Mouse (Mus musculus): Measurements from ENCODE around the gene Supt5. TPM values are rescaled to one million over a fixed set of nuclear protein-coding genes. Genes with fewer than 3 reads are reported as not detected.

Supt5 gene
- total RNA-seq, 2 experiments from 2014 or later, result 52.8 to 54.3 TPM

Other genes starting within 250 kb of the Supt5 start
- gene 9530053A07Rik, start 209.3 kb downstream of the Supt5 start, total RNA-seq (2021), result not detected
- gene Fbl, start 169.0 kb downstream of the Supt5 start, total RNA-seq (2021), result 10 to 100 TPM; 21.8 to 24.3 TPM
- gene Dyrk1b, start 159.3 kb downstream of the Supt5 start, total RNA-seq (2021), result 10 to 100 TPM; 91.6 to 95.8 TPM
- 1 to 10 TPM; 5.0 to 5.2 TPM for gene Eid2, start 70.9 kb downstream of the Supt5 start, total RNA-seq (2021)
- 1 to 10 TPM; 4.0 to 4.8 TPM for gene Eid2b, start 61.0 kb downstream of the Supt5 start, total RNA-seq (2021)
- not detected for gene Selenov, start 47.6 kb downstream of the Supt5 start, total RNA-seq (2021)
- gene Dll3, start 36.5 kb downstream of the Supt5 start, total RNA-seq (2021), result not detected
- gene Timm50, start 26.7 kb downstream of the Supt5 start, total RNA-seq (2021), result 10 to 100 TPM; 41.8 to 43.9 TPM
- gene Rps16, start 11.9 kb upstream of the Supt5 start, total RNA-seq (2021), result 100 to 1,000 TPM; 361 to 390 TPM
- 1 to 10 TPM; 4.7 to 7.3 TPM for gene Plekhg2, start 33.9 kb upstream of the Supt5 start, total RNA-seq (2021)
- 1 to 10 TPM; 7.3 to 7.6 TPM for gene Zfp36, start 41.5 kb upstream of the Supt5 start, total RNA-seq (2021)
- gene Med29, start 54.0 kb upstream of the Supt5 start, total RNA-seq (2021), result 10 to 100 TPM; 19.6 to 20.2 TPM
- gene Paf1, start 54.2 kb upstream of the Supt5 start, total RNA-seq (2021), result 10 to 100 TPM; 24.9 to 29.4 TPM
- gene Gmfg, start 98.7 kb upstream of the Supt5 start, total RNA-seq (2021), result 1 to 10 TPM; 1.6 to 4.2 TPM
- gene Lrfn1, start 113.2 kb upstream of the Supt5 start, total RNA-seq (2021), result under 1 TPM; 0.23 to 0.38 TPM
- gene Ifnl2, start 171.7 kb upstream of the Supt5 start, total RNA-seq (2021), result not detected
- gene Ifnl3, start 184.1 kb upstream of the Supt5 start, total RNA-seq (2021), result not detected
- gene Sycn, start 202.1 kb upstream of the Supt5 start, total RNA-seq (2021), result not detected
- not detected for gene Nccrp1, start 208.5 kb upstream of the Supt5 start, total RNA-seq (2021)